Mouse (Mus musculus) bone marrow, adult 2 months (tissue): ENCODE data around the gene Gng10.

Source experiments
- CTCF ChIP-seq: fragments of 200-500 bp; IDR thresholded peaks from 2 replicates; pipeline ENCODE4 v1.5.1; 2011; ENCODE audit warnings: low read length, control low read depth; ENCODE audit not compliant: control insufficient read depth, insufficient read depth
- POLR2A ChIP-seq: fragments of 200-500 bp; IDR thresholded peaks from 2 replicates; pipeline ENCODE4 v1.6.1; 2011; ENCODE audit warnings: low read depth, mild to moderate bottlenecking, control low read depth, low read length, borderline replicate concordance; ENCODE audit not compliant: control insufficient read depth

DNA sequence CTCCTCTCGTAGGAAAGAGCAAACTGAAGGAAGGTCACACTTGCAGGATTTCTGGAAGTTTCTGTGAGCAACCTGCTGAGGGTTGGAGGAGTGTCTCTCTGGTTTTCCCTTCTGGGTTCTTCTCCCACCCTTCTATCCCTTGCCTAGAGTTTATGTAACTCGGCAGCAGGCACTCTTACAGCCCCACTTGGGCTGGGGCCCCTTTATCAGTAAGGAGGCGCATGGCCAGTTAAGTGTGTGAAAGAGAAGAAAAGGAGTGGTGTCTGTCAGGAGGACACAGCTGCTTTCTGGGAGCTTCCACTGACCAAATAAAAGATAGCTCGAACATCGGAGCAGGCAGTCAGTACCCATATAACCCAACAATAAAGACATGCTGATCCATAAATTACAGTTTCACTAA lies 42.7 kb upstream of the Gng10 start:
- TF ChIP-seq POLR2A, result no peak
- TF ChIP-seq CTCF, result no peak
